Mouse (Mus musculus): ENCODE measurements at regions not wholly inside any gene's neighbourhood (a gene's known extent, or its start where the extent isn't known, plus 50 kb on each side); places are given as distances from the start of the nearest gene placed in this dataset.

DNA sequence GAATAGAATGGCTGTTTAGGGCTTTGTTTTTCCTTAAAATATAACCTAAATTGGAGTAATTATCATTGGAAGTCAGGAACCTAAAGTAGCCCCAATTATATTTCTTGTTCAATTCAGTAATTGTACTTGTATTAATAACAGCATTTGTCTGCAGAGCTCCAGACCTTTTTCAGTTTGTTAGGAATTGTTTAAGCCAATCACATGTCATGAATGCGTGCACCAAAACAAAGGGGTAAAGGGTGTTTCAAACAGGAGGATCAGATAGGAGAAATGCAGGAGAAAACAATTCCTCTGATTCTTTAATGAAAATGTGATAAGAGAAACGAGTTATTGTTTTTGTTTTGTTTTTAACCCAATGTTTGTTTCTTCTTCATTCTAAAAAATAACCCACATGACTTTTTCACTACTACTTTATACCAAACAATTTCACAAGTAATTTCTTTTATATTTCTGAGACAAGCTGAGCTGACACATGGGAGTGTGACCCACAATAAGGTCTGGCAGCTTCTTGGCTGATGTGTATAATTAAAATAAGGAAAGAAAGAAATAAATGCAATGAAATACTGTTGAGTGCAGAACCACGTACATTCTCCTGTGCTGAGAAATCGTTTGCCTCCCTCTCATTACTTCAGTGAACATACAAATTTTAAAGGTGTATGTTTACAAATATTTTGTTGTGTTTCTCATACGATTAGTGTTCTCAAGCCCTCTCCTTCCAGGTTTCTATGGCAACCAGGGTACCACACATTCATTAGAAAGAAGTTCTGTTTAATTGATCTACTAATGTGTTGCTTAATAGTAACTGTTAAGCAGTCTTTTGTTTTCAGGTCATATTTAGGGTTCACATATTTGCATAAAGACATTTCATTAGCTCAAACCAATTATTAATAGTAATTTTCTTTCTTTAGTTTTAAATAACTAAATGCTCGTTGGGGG lies 397.7 kb downstream of the Isl1 start:
- Histone ChIP-seq H3K4me1 (ENCODE audit: control insufficient read depth, insufficient read depth, insufficient read length, low read length) (no peaks in the 10 kb centered on the region), H3K27me3 (ENCODE audit: control insufficient read depth, insufficient read depth, low read length) (no peaks in the 10 kb centered on the region), H3K27ac (ENCODE audit: insufficient read depth, low read depth, low read length) (no peak overlapping the region), H3K36me3 (ENCODE audit: control insufficient read depth, insufficient read depth, low read length) (no peaks in the 10 kb centered on the region), H3K4me3 (ENCODE audit: low read depth, low read length) (no peak overlapping the region)
- 66% methylated on average over 6 of the region's 6 CpGs for WGBS
- no peak for TF ChIP-seq POLR2A (IDR thresholded peaks at IDR 0.05; ENCODE audit: low read depth, low read length)
- TF ChIP-seq CTCF (IDR thresholded peaks at IDR 0.05; ENCODE audit: extremely low read depth, insufficient read length, insufficient replicate concordance, low read depth, low read length) = no peak

DNA sequence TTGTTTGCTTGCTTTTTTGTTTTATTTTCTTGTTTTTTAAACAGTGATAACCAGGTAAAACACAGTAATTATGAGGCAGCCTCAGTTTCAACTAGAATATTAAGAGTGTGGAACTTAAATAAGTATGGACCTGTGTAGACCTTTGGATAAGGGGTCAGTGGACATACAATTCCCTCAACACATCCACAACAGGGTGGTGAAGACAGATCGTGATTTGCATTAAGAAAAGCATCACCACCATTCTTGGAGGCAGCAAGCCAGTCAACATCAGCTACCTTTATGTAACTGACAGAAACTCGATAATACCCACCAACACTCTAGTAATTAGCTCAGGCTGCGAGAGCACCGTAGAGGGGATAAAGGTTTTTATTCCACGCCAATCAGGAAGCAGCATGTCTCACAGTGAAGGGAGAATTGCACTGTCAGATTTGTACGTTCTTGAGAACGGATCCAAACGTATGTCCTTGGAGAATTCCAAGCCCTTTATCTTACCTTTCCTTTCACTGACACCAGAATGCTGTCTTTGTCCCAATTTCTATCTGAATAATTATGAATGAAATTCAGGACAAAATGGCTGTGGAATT lies 398.5 kb downstream of the Isl1 start:
- Histone ChIP-seq H3K27me3 (ENCODE audit: control insufficient read depth, insufficient read depth, low read length) (no peaks in the 10 kb centered on the region), H3K27ac (ENCODE audit: insufficient read depth, low read depth, low read length) (no peak overlapping the region), H3K4me1 (ENCODE audit: control insufficient read depth, insufficient read depth, insufficient read length, low read length) (no peaks in the 10 kb centered on the region), H3K4me3 (ENCODE audit: low read depth, low read length) (no peak overlapping the region), H3K36me3 (ENCODE audit: control insufficient read depth, insufficient read depth, low read length) (no peaks in the 10 kb centered on the region)
- 76% methylated on average over 8 of the region's 8 CpGs for WGBS
- TF ChIP-seq CTCF (IDR thresholded peaks at IDR 0.05; ENCODE audit: extremely low read depth, insufficient read length, insufficient replicate concordance, low read depth, low read length) (no peak), POLR2A (IDR thresholded peaks at IDR 0.05; ENCODE audit: low read depth, low read length) (no peak)

DNA sequence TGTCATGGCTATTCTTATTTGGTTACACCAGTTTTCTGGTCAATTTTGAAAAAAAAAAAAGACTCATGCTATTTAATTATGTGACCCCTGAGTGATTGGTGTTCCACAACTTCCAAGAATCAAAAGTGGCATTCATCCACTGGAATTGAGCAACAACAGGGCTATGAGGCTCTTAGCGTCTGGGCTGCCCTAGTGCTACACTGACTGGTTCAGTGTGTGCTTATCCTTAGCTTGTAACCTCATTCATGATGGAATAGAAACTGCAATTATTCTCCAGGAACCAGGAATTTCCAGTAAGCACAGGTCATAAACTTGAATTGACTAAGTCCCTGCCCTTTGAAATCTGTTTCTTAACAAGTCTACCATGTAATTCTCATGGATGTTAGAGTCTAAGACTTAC lies 428.9 kb downstream of the Isl1 start:
- Histone ChIP-seq H3K36me3 (ENCODE audit: control insufficient read depth, insufficient read depth, low read length) (no peaks in the 10 kb centered on the region), H3K4me1 (ENCODE audit: control insufficient read depth, insufficient read depth, insufficient read length, low read length) (no peaks in the 10 kb centered on the region), H3K4me3 (ENCODE audit: low read depth, low read length) (no peak overlapping the region), H3K27ac (ENCODE audit: insufficient read depth, low read depth, low read length) (no peak overlapping the region), H3K27me3 (ENCODE audit: control insufficient read depth, insufficient read depth, low read length) (no peaks in the 10 kb centered on the region)
- WGBS = 60% methylated on average over 1 of the region's 1 CpGs
- TF ChIP-seq CTCF (IDR thresholded peaks at IDR 0.05; ENCODE audit: extremely low read depth, insufficient read length, insufficient replicate concordance, low read depth, low read length) (no peak), POLR2A (IDR thresholded peaks at IDR 0.05; ENCODE audit: low read depth, low read length) (no peak)

DNA sequence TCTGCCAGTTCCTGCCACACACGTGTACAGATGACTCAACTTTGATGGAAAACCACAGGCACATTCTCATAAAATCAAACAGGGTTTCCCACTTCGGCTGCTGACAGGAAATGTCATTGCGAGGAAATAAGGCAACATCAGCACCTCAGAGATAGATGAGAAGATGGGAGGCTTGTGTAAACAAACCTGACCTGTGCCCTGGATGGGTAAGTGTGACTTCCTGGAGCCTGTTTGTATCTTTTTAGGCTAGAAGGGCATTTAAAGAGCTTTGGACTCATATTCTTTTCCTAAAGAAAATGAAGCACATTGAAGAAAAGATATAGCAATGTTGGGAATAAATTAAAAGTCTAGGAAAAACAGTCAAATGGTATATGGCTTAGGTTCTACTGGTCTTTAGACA lies 449.0 kb downstream of the Isl1 start:
- no peaks in the 10 kb centered on the region for H3K4me1 ChIP-seq (ENCODE audit: control insufficient read depth, insufficient read depth, insufficient read length, low read length)
- no peaks in the 10 kb centered on the region for H3K36me3 ChIP-seq (ENCODE audit: control insufficient read depth, insufficient read depth, low read length)
- H3K27me3 ChIP-seq (ENCODE audit: control insufficient read depth, insufficient read depth, low read length) = no peaks in the 10 kb centered on the region
- 25% methylated on average over 3 of the region's 3 CpGs for WGBS
- no peak overlapping the region for H3K4me3 ChIP-seq (ENCODE audit: low read depth, low read length)
- TF ChIP-seq CTCF (IDR thresholded peaks at IDR 0.05; ENCODE audit: extremely low read depth, insufficient read length, insufficient replicate concordance, low read depth, low read length) (no peak), POLR2A (IDR thresholded peaks at IDR 0.05; ENCODE audit: low read depth, low read length) (no peak)
- H3K27ac ChIP-seq (ENCODE audit: insufficient read depth, low read depth, low read length) = no peak overlapping the region

DNA sequence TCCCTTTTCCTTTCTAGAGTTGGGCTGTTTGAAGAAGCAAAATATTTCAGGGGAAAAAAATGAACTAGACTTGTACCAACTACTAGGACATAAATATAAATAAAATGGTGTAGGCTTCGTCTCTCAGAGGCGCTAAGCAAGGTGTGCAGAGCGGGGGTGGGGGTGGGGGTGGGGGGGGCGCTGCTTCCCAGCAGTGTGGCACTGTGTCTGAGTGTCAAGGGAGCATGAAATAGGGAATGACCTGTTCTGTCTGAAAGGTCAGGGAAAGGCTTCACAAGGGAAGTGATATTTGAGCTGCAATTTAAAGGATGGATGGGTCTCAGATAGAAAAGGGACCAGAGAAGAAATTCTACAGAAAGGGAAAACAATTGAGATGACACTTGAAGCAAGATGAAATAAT lies 452.9 kb downstream of the Isl1 start:
- Histone ChIP-seq H3K36me3 (ENCODE audit: control insufficient read depth, insufficient read depth, low read length) (no peaks in the 10 kb centered on the region), H3K4me3 (ENCODE audit: low read depth, low read length) (no peak overlapping the region), H3K27ac (ENCODE audit: insufficient read depth, low read depth, low read length) (no peak overlapping the region), H3K4me1 (ENCODE audit: control insufficient read depth, insufficient read depth, insufficient read length, low read length) (no peaks in the 10 kb centered on the region), H3K27me3 (ENCODE audit: control insufficient read depth, insufficient read depth, low read length) (no peaks in the 10 kb centered on the region)
- WGBS = 75% methylated on average over 4 of the region's 4 CpGs
- no peak for TF ChIP-seq CTCF (IDR thresholded peaks at IDR 0.05; ENCODE audit: extremely low read depth, insufficient read length, insufficient replicate concordance, low read depth, low read length)

DNA sequence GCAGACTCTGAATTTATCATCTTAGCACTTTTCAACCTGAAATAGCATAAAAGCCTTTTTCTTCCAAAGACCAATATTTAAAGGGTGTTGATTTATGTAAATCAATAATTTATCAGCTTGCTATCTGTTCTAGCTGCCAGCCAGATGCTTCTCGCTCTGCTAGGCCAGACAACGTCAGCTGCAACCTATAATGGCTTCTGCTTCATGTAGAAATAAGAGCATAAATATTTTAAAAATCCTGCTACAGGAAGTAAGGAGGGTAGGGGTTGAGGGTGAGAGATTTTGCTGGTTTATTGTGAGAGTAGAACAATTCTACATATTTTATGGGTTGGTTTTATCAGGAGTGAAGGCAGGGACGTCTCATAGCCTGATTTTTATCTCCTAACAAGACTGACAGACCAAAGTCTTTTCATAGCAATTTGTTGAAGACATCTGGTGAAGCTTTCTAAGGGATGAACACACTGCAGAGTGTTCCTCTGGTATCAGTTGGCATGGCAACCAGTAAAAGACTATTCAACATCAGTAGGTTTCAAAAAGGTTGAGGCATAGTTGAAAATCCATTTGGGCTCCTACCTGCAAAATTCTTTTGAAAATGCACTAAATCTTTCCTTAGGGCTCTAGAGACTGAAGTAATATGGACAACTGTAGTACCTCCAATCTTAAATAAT lies 456.7 kb downstream of the Isl1 start:
- Histone ChIP-seq H3K36me3 (ENCODE audit: control insufficient read depth, insufficient read depth, low read length) (no peaks in the 10 kb centered on the region), H3K27me3 (ENCODE audit: control insufficient read depth, insufficient read depth, low read length) (no peaks in the 10 kb centered on the region), H3K27ac (ENCODE audit: insufficient read depth, low read depth, low read length) (no peak overlapping the region), H3K4me1 (ENCODE audit: control insufficient read depth, insufficient read depth, insufficient read length, low read length) (no peaks in the 10 kb centered on the region), H3K4me3 (ENCODE audit: low read depth, low read length) (no peak overlapping the region)
- TF ChIP-seq CTCF (IDR thresholded peaks at IDR 0.05; ENCODE audit: extremely low read depth, insufficient read length, insufficient replicate concordance, low read depth, low read length) = no peak
- no peak for TF ChIP-seq POLR2A (IDR thresholded peaks at IDR 0.05; ENCODE audit: low read depth, low read length)
- 28% methylated on average over 3 of the region's 3 CpGs for WGBS

DNA sequence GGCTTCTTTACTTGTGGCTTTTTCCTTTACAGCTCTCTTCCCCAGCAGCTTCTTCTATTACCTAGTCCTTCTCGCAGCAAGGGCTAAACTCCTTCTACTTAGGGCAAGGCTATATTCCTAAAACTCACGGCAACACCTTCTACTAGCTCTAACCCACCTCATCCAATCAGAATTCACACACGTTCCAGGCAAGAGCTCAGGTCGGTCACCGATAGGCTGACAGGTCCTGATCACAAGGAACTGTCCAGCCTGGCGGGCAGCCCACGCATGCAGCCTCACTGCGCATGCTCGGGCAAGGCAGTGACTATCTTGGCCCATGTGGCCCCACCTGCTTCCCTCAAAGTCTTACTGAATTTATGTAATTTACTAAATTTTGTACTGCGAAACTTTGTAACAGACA lies 466.4 kb downstream of the Isl1 start:
- Histone ChIP-seq H3K4me1 (ENCODE audit: control insufficient read depth, insufficient read depth, insufficient read length, low read length) (no peaks in the 10 kb centered on the region), H3K27me3 (ENCODE audit: control insufficient read depth, insufficient read depth, low read length) (no peaks in the 10 kb centered on the region), H3K27ac (ENCODE audit: insufficient read depth, low read depth, low read length) (no peak overlapping the region), H3K36me3 (ENCODE audit: control insufficient read depth, insufficient read depth, low read length) (no peaks in the 10 kb centered on the region), H3K4me3 (ENCODE audit: low read depth, low read length) (no peak overlapping the region)
- WGBS = 67% methylated on average over 10 of the region's 10 CpGs
- TF ChIP-seq POLR2A (IDR thresholded peaks at IDR 0.05; ENCODE audit: low read depth, low read length) = no peak
- TF ChIP-seq CTCF (IDR thresholded peaks at IDR 0.05; ENCODE audit: extremely low read depth, insufficient read length, insufficient replicate concordance, low read depth, low read length) = no peak
